Mouse (Mus musculus): Measurements from ENCODE around the gene Rsrc1.

DNA sequence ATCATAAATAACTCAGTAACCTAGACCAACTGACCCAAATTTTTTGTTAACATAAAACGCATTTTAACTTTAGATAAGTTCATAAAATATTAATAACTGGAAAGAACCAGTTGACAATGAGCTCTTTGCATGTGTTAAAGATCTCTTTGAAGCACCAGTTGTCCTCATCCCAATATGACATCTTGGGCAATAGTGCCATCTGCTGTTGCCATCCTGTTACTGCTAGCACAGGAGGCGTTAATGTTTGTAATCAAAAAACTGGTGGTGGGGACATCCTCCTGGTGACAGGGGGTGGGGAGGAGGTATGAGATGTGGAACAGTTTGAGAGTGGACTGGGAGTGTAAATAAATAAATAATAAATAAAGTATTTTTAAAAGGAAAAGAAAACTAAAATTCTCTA lies 363.4 kb downstream of the Rsrc1 start:
- TF ChIP-seq POLR2A (IDR thresholded peaks at IDR 0.05; ENCODE audit: insufficient read depth, low read length) (no peak), CTCF (IDR thresholded peaks at IDR 0.05; ENCODE audit: low read depth, low read length) (no peak)
